Mouse (Mus musculus): ENCODE measurements around the gene Rpl13.

DNA sequence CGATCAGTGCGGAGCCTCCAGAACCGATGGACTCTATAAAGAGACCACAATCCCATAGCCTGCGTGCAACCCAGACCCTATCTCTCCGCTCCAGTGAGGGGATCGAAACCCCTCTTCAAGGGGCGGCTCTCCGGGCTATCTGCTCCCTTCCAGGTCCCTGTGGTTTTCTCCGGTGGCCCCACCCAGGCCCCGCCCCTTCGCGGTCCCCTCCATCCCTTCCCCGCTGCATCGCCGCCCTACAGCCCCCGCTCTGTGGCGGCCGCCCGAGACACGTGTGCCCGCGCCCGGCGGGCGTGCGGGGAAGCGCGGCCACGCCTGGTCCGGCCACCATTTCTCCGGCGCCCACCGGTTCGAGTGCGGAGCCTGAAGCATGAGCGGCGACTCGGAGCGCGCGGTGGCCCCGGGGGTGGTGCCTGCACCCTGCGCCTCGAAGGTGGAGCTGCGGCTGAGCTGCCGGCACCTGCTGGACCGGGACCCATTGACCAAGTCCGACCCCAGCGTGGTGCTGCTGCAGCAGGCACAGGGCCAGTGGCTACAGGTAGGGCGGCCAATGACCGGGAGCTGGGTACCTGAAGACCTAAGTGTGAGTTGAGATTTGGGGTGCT lies 15.1 kb downstream of the Rpl13 start, which contains the start of gene Cpne7:
- no peak for TF ChIP-seq POLR2A (IDR thresholded peaks at IDR 0.05; ENCODE audit: extremely low read depth, insufficient read depth, low read length)
- TF ChIP-seq CTCF (IDR thresholded peaks at IDR 0.05; ENCODE audit: low read depth, low read length): no peak
